Mouse (Mus musculus) gastrocnemius, postnatal 25 days (tissue): Measurements from ENCODE around the gene Gjb3. TPM values are rescaled to one million over a fixed set of nuclear protein-coding genes. Genes with fewer than 3 reads are reported as not detected.

ENCODE experiments used
- DNase-seq: peaks from one replicate; pipeline ENCODE4 v3.0.0; 2022
- total RNA-seq, 2 experiments: library from RNA; stranded (reverse); gene quantifications; 1 replicate in 1 of 2; 2 replicates in 1 of 2; pipeline ENCODE4 v1.2.3; 2021

Gjb3 gene
- total RNA-seq, 2 experiments from 2014 or later = not detected

GRCm38 (mm10) chr4:127278451-127279001 is 52.1 kb downstream of the Gjb3 start:
- DNase-seq = peak; percentile 61

Other genes with a start within 250 kb of the Gjb3 start
- 1 to 10 TPM in 1 of 2 experiments, under 1 TPM in 1; 0.74 to 1.3 TPM for gene Tmem35b, start 207.2 kb downstream of the Gjb3 start, total RNA-seq
- gene Dlgap3, start 161.6 kb downstream of the Gjb3 start, total RNA-seq = under 1 TPM in 1 of 2 experiments, not detected in 1; 0.08 TPM
- 10 to 100 TPM; 32.7 to 33.4 TPM for gene Smim12, start 87.1 kb downstream of the Gjb3 start, total RNA-seq
- gene Gja4, start 16.8 kb downstream of the Gjb3 start, total RNA-seq = 1 to 10 TPM; 4.1 to 6.7 TPM
- gene Gjb4, start 23.2 kb upstream of the Gjb3 start, total RNA-seq = not detected
- gene Gjb5, start 27.3 kb upstream of the Gjb3 start, total RNA-seq = under 1 TPM in 1 of 2 experiments, not detected in 1; 0.16 TPM